Mouse (Mus musculus): ENCODE data around the gene Thoc3. TPM values are rescaled to one million over a fixed set of nuclear protein-coding genes. Genes with fewer than 3 reads are reported as not detected.

Thoc3 gene
- polyA plus RNA-seq, 1 experiment from 2014 or later, result 99.8 TPM

- WGBS, result 85% methylated on average over 14 of the region's 14 CpGs
- no peak overlapping the region for H3K27ac ChIP-seq (replicated peaks)
These were observed 12.8 kb upstream of the Thoc3 start for GRCm38 (mm10) chr13:54481498-54481897.

GRCm38 (mm10) chr13:54479286-54479685, 10.6 kb upstream of the Thoc3 start:
- H3K4me3 ChIP-seq (replicated peaks), result no peak overlapping the region
- no peak overlapping the region for H3K4me2 ChIP-seq (replicated peaks)
- 55% methylated on average over 3 of the region's 3 CpGs for WGBS

More at GRCm38 (mm10) chr13:54481498-54481897, 12.8 kb upstream of the Thoc3 start:
- Histone ChIP-seq H3K36me3 (no peaks in the 10 kb centered on the region), H3K9ac (no peak overlapping the region), H3K9me3 (replicated peaks) (no peaks in the 10 kb centered on the region), H3K4me1 (no peaks in the 10 kb centered on the region), H3K27me3 (no peaks in the 10 kb centered on the region), H3K4me2 (replicated peaks) (no peak overlapping the region), H3K4me3 (replicated peaks) (no peak overlapping the region)
- ATAC-seq (ENCODE audit: insufficient number of reproducible peaks, low FRiP score, low TSS enrichment, low read depth), result no peak

GRCm38 (mm10) chr13:54475702-54476101, 7.1 kb upstream of the Thoc3 start:
- no peak for ATAC-seq (ENCODE audit: insufficient number of reproducible peaks, low FRiP score, low TSS enrichment, low read depth)
- 76% methylated on average over 5 of the region's 5 CpGs for WGBS
- no peak overlapping the region for H3K27ac ChIP-seq (replicated peaks)

More at GRCm38 (mm10) chr13:54479286-54479685, 10.6 kb upstream of the Thoc3 start:
- Histone ChIP-seq H3K9ac (no peak overlapping the region), H3K27ac (replicated peaks) (no peak overlapping the region), H3K36me3 (no peaks in the 10 kb centered on the region), H3K9me3 (replicated peaks) (no peaks in the 10 kb centered on the region), H3K27me3 (no peaks in the 10 kb centered on the region), H3K4me1 (no peaks in the 10 kb centered on the region)
- ATAC-seq (ENCODE audit: insufficient number of reproducible peaks, low FRiP score, low TSS enrichment, low read depth), result no peak

GRCm38 (mm10) chr13:54474996-54475395, 6.3 kb upstream of the Thoc3 start:
- H3K4me1 ChIP-seq, result no peaks in the 10 kb centered on the region
- H3K4me3 ChIP-seq (replicated peaks), result no peak overlapping the region
- H3K27me3 ChIP-seq, result no peaks in the 10 kb centered on the region
- no peaks in the 10 kb centered on the region for H3K36me3 ChIP-seq
- H3K9me3 ChIP-seq (replicated peaks), result no peaks in the 10 kb centered on the region
- no peak for ATAC-seq (ENCODE audit: insufficient number of reproducible peaks, low FRiP score, low TSS enrichment, low read depth)
- no peak overlapping the region for H3K4me2 ChIP-seq (replicated peaks)
- WGBS, result 80% methylated on average over 2 of the region's 2 CpGs
- no peak overlapping the region for H3K9ac ChIP-seq
- no peak overlapping the region for H3K27ac ChIP-seq (replicated peaks)

More at GRCm38 (mm10) chr13:54475702-54476101, 7.1 kb upstream of the Thoc3 start:
- no peaks in the 10 kb centered on the region for H3K4me1 ChIP-seq
- no peaks in the 10 kb centered on the region for H3K9me3 ChIP-seq (replicated peaks)
- H3K27me3 ChIP-seq, result no peaks in the 10 kb centered on the region
- no peak overlapping the region for H3K4me3 ChIP-seq (replicated peaks)
- no peak overlapping the region for H3K9ac ChIP-seq
- no peaks in the 10 kb centered on the region for H3K36me3 ChIP-seq
- no peak overlapping the region for H3K4me2 ChIP-seq (replicated peaks)

- Histone ChIP-seq H3K9me3 (replicated peaks) (no peaks in the 10 kb centered on the region), H3K9ac (no peak overlapping the region), H3K4me2 (replicated peaks) (no peak overlapping the region), H3K27ac (replicated peaks) (no peak overlapping the region), H3K4me3 (replicated peaks) (no peak overlapping the region), H3K27me3 (no peaks in the 10 kb centered on the region), H3K4me1 (peaks cover 11% of the 10 kb centered on the region), H3K36me3 (peaks cover 5% of the 10 kb centered on the region; the same call in 1 of the 2 replicates)
- 77% methylated on average over 4 of the region's 4 CpGs for WGBS
- no peak for ATAC-seq (ENCODE audit: insufficient number of reproducible peaks, low FRiP score, low TSS enrichment, low read depth)
These were observed 3.3 kb upstream of the Thoc3 start for GRCm38 (mm10) chr13:54471967-54472366.

- WGBS, result 18% methylated on average over 4 of the region's 4 CpGs
- peak overlapping the region; percentile 92 for H3K4me3 ChIP-seq (replicated peaks)
- H3K36me3 ChIP-seq, result peaks cover 34% of the 10 kb centered on the region
- peaks cover 7% of the 10 kb centered on the region; the same call in 1 of the 2 replicates for H3K9me3 ChIP-seq (replicated peaks)
- peak overlapping the region; percentile 87 for H3K4me2 ChIP-seq (replicated peaks)
- peaks cover 11% of the 10 kb centered on the region for H3K4me1 ChIP-seq
- H3K9ac ChIP-seq, result no peak overlapping the region
- no peak for ATAC-seq (ENCODE audit: insufficient number of reproducible peaks, low FRiP score, low TSS enrichment, low read depth)
- H3K27ac ChIP-seq (replicated peaks), result no peak overlapping the region
- H3K27me3 ChIP-seq, result no peaks in the 10 kb centered on the region
These were observed 334 bp upstream of the Thoc3 start for GRCm38 (mm10) chr13:54469012-54469354.

GRCm38 (mm10) chr13:54459282-54459681, 9.4 kb downstream of the Thoc3 start:
- no peaks in the 10 kb centered on the region for H3K4me1 ChIP-seq
- no peak for ATAC-seq (ENCODE audit: insufficient number of reproducible peaks, low FRiP score, low TSS enrichment, low read depth)
- H3K9ac ChIP-seq, result no peak overlapping the region
- H3K27me3 ChIP-seq, result no peaks in the 10 kb centered on the region
- H3K9me3 ChIP-seq (replicated peaks), result peaks cover 5% of the 10 kb centered on the region; the same call in 1 of the 2 replicates
- no peak overlapping the region for H3K4me3 ChIP-seq (replicated peaks)
- 43% methylated on average over 4 of the region's 4 CpGs for WGBS
- H3K36me3 ChIP-seq, result peaks cover 84% of the 10 kb centered on the region
- no peak overlapping the region for H3K4me2 ChIP-seq (replicated peaks)
- H3K27ac ChIP-seq (replicated peaks), result no peak overlapping the region

- H3K9me3 ChIP-seq (replicated peaks), result no peaks in the 10 kb centered on the region
- WGBS, result 70% methylated on average over 2 of the region's 2 CpGs
- no peaks in the 10 kb centered on the region for H3K4me1 ChIP-seq
- H3K27me3 ChIP-seq, result no peaks in the 10 kb centered on the region
- no peak overlapping the region for H3K4me2 ChIP-seq (replicated peaks)
- no peak for ATAC-seq (ENCODE audit: insufficient number of reproducible peaks, low FRiP score, low TSS enrichment, low read depth)
- H3K36me3 ChIP-seq, result peaks cover 61% of the 10 kb centered on the region
- no peak overlapping the region for H3K27ac ChIP-seq (replicated peaks)
- H3K4me3 ChIP-seq (replicated peaks), result no peak overlapping the region
- no peak overlapping the region for H3K9ac ChIP-seq
These were observed 11.6 kb downstream of the Thoc3 start for GRCm38 (mm10) chr13:54457062-54457461.

GRCm38 (mm10) chr13:54447496-54448224, 21.0 kb downstream of the Thoc3 start:
- Histone ChIP-seq H3K27ac (replicated peaks) (no peak overlapping the region), H3K36me3 (no peaks in the 10 kb centered on the region), H3K27me3 (peaks cover 6% of the 10 kb centered on the region; the same call in 1 of the 2 replicates), H3K4me2 (replicated peaks) (peak overlapping the region; percentile 28; the same call in 1 of the 2 replicates), H3K4me3 (replicated peaks) (no peak overlapping the region; the same call in 1 of the 2 replicates), H3K4me1 (peaks cover 17% of the 10 kb centered on the region), H3K9ac (no peak overlapping the region), H3K9me3 (replicated peaks) (no peaks in the 10 kb centered on the region)
- ATAC-seq (ENCODE audit: insufficient number of reproducible peaks, low FRiP score, low TSS enrichment, low read depth), result no peak
- WGBS, result 5% methylated on average over 15 of the region's 15 CpGs

GRCm38 (mm10) chr13:54446686-54447495, 21.8 kb downstream of the Thoc3 start:
- WGBS, result 15% methylated on average over 19 of the region's 19 CpGs
- Histone ChIP-seq H3K27me3 (peaks cover 6% of the 10 kb centered on the region; the same call in 1 of the 2 replicates), H3K27ac (replicated peaks) (no peak overlapping the region), H3K9ac (no peak overlapping the region), H3K36me3 (no peaks in the 10 kb centered on the region), H3K4me3 (replicated peaks) (no peak overlapping the region), H3K9me3 (replicated peaks) (no peaks in the 10 kb centered on the region), H3K4me1 (peaks cover 17% of the 10 kb centered on the region), H3K4me2 (replicated peaks) (0 out of 2 replicates have a peak overlapping the region, but pooled peaks have one; percentile 17)
- ATAC-seq (ENCODE audit: insufficient number of reproducible peaks, low FRiP score, low TSS enrichment, low read depth), result no peak

GRCm38 (mm10) chr13:54443693-54444092, 25.0 kb downstream of the Thoc3 start:
- 66% methylated on average over 3 of the region's 3 CpGs for WGBS
- ATAC-seq (ENCODE audit: insufficient number of reproducible peaks, low FRiP score, low TSS enrichment, low read depth), result no peak
- H3K27me3 ChIP-seq, result peaks cover 6% of the 10 kb centered on the region; the same call in 1 of the 2 replicates
- H3K4me1 ChIP-seq, result peaks cover 17% of the 10 kb centered on the region
- no peaks in the 10 kb centered on the region for H3K9me3 ChIP-seq (replicated peaks)
- no peak overlapping the region for H3K27ac ChIP-seq (replicated peaks)
- H3K36me3 ChIP-seq, result no peaks in the 10 kb centered on the region
- H3K4me3 ChIP-seq (replicated peaks), result no peak overlapping the region
- no peak overlapping the region for H3K4me2 ChIP-seq (replicated peaks)
- H3K9ac ChIP-seq, result no peak overlapping the region

Data from embryonic facial prominence, embryonic 15.5 days (tissue).